Mouse (Mus musculus) midbrain, embryonic 11.5 days (tissue): ENCODE measurements around the gene Fgf8. TPM values are rescaled to one million over a fixed set of nuclear protein-coding genes. Genes with fewer than 3 reads are reported as not detected.

Experiments
- ATAC-seq: fragments of 200-750 bp; cut with Nextera tagmentation; 2 replicates; pipeline ENCODE4 v1.8.0; 2017; ENCODE audit warnings: moderate TSS enrichment, moderate library complexity; ENCODE audit not compliant: low FRiP score
- DNase-seq: peaks from one replicate; pipeline ENCODE4 v3.0.0; 2015; ENCODE audit warnings: low spot score; ENCODE audit errors: missing footprints
- H3K27ac ChIP-seq: fragments of 300-500 bp; sonication (generic); 2 replicates; pipeline ENCODE4 v1.5.1; 2014; ENCODE audit warnings: low read depth, low read length
- H3K27me3 ChIP-seq: fragments of 300-500 bp; sonication (generic); 2 replicates; pipeline ENCODE4 v1.6.1; 2014; ENCODE audit warnings: mild to moderate bottlenecking, low read length, moderate library complexity, mixed read lengths; ENCODE audit not compliant: control insufficient read depth, insufficient read depth
- H3K36me3 ChIP-seq: fragments of 300-500 bp; sonication (generic); 2 replicates; pipeline ENCODE4 v1.6.1; 2014; ENCODE audit warnings: mild to moderate bottlenecking, low read length, moderate library complexity, mixed read lengths; ENCODE audit not compliant: control insufficient read depth, insufficient read depth
- H3K4me1 ChIP-seq: fragments of 300-500 bp; sonication (generic); 2 replicates; pipeline ENCODE4 v1.6.1; 2014; ENCODE audit warnings: low read length; ENCODE audit not compliant: control insufficient read depth, insufficient read depth
- H3K4me2 ChIP-seq: fragments of 300-500 bp; sonication (generic); 2 replicates; pipeline ENCODE4 v1.6.1; 2014; ENCODE audit warnings: mild to moderate bottlenecking, moderate library complexity
- H3K4me3 ChIP-seq: fragments of 300-500 bp; sonication (generic); 2 replicates; pipeline ENCODE4 v1.5.1; 2014; ENCODE audit warnings: low read depth, low read length
- H3K9ac ChIP-seq: fragments of 300-500 bp; sonication (generic); 2 replicates; pipeline ENCODE4 v1.6.1; 2014; ENCODE audit warnings: low read length
- H3K9me3 ChIP-seq: fragments of 300-500 bp; sonication (generic); 2 replicates; pipeline ENCODE4 v1.6.1; 2016; ENCODE audit warnings: low read length; ENCODE audit not compliant: control insufficient read depth
- WGBS: fragments of 180-500 bp; shearing (Covaris S2); extraction: QIAGEN DNeasy Blood & Tissue Kit; methylation state at CpG from one replicate; pipeline ENCODE4 v1.1.7; 2014; 5-methylcytosine and 5-hydroxymethylcytosine counted together
- polyA plus RNA-seq: library from polyadenylated mRNA; unstranded; fragments of >200 nt; fragmentation: Nextera tagmentation; extraction: Ambion mirVana; gene quantifications from 2 replicates; pipeline ENCODE4 v1.2.1, GENCODE M21; 2014

The Fgf8 gene
- polyA plus RNA-seq, result 8.5 and 11.4 TPM in 2 replicates

DNA sequence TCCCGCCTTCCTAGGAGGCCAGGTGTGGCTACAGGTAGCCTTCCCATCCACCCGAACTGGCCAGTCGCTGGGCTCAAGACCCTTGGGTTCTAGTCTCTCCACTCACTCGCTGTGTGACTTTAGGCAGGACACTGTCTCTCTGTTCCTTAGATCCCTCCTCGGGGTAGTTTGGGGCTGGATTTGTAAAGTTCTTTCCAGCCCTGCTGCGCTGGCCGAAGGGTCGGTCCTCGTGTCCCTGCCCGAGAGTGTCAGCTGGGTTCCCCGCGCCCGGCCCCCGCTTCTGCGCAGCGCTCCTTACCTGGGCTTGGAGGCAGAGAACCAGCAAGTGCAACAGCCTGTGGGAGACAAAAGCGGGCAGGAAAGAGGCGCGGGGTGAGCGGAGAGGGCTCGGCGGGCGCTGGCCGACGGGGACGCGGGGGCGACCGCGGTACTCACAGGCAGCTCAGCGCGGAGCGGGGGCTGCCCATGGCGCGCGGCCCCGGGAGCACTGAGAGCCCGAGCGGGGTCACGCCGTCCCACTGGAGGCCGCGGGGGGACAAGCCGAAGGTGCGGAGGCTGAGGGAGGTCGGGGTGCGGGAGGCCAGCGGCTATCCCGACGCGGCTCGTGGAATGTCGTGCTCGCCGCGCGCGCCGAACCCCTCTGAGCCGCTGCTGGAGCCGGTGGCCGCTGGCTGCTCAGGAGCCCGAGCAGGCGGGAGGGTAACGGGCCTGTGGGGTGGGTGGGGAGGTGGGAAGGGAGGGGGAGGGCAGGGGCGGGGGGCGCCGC lies at the start of gene Fgf8:
TSS of gene Fgf8 (minus strand) at position 698 of the 766 bp plus-strand sequence.
- no peak within 1 kb of the TSS for H3K27ac ChIP-seq
- under 1% methylated on average over 38 of the region's 68 CpGs for WGBS
- peak within 1 kb of the TSS; percentile 61 for H3K4me2 ChIP-seq
- peak within 1 kb of the TSS; percentile 47 for H3K9ac ChIP-seq
- H3K27me3 ChIP-seq, result peaks cover 98% of the 10 kb centered on the region
- peak within 1 kb of the TSS; percentile 38 for H3K4me3 ChIP-seq
- no peaks in the 10 kb centered on the region for H3K36me3 ChIP-seq
- H3K4me1 ChIP-seq, result peaks cover 22% of the 10 kb centered on the region
- DNase-seq, result peak; percentile 94
- ATAC-seq, result no peak
- H3K9me3 ChIP-seq, result no peaks in the 10 kb centered on the region

- H3K36me3 ChIP-seq, result no peaks in the 10 kb centered on the region
- no peak overlapping the region for H3K4me2 ChIP-seq
- no peaks in the 10 kb centered on the region for H3K4me1 ChIP-seq
- no peak overlapping the region for H3K27ac ChIP-seq
- 84% methylated on average over 6 of the region's 6 CpGs for WGBS
- no peaks in the 10 kb centered on the region for H3K27me3 ChIP-seq
- DNase-seq (peak; percentile 19), ATAC-seq (no peak)
- H3K4me3 ChIP-seq, result no peak overlapping the region
- no peak overlapping the region for H3K9ac ChIP-seq
- H3K9me3 ChIP-seq, result no peaks in the 10 kb centered on the region
Measured at GRCm38 (mm10) chr19:45792404-45792803, 49.7 kb upstream of the Fgf8 start.

GRCm38 (mm10) chr19:45789888-45790874 lies 47.5 kb upstream of the Fgf8 start:
- DNase-seq (peak; percentile 17), ATAC-seq (no peak)
- Histone ChIP-seq H3K9me3 (no peaks in the 10 kb centered on the region), H3K9ac (no peak overlapping the region), H3K4me3 (no peak overlapping the region), H3K27ac (no peak overlapping the region), H3K4me1 (no peaks in the 10 kb centered on the region), H3K36me3 (no peaks in the 10 kb centered on the region), H3K27me3 (no peaks in the 10 kb centered on the region), H3K4me2 (no peak overlapping the region)
- 83% methylated on average over 13 of the region's 13 CpGs for WGBS

- Histone ChIP-seq H3K9me3 (no peaks in the 10 kb centered on the region), H3K4me1 (no peaks in the 10 kb centered on the region), H3K4me3 (no peak overlapping the region), H3K9ac (no peak overlapping the region), H3K36me3 (no peaks in the 10 kb centered on the region), H3K27me3 (no peaks in the 10 kb centered on the region), H3K27ac (no peak overlapping the region), H3K4me2 (no peak overlapping the region)
- DNase-seq, result peak; percentile 2
- no peak for ATAC-seq
- WGBS, result 79% methylated on average over 7 of the region's 7 CpGs
Measured at GRCm38 (mm10) chr19:45789365-45789764, 46.6 kb upstream of the Fgf8 start.

- Histone ChIP-seq H3K4me1 (no peaks in the 10 kb centered on the region), H3K36me3 (no peaks in the 10 kb centered on the region), H3K27me3 (no peaks in the 10 kb centered on the region), H3K9ac (no peak overlapping the region), H3K4me3 (no peak overlapping the region), H3K4me2 (no peak overlapping the region), H3K9me3 (no peaks in the 10 kb centered on the region), H3K27ac (no peak overlapping the region)
- 95% methylated on average over 4 of the region's 4 CpGs for WGBS
- ATAC-seq (no peak), DNase-seq (peak; percentile 53)
Measured at GRCm38 (mm10) chr19:45788337-45788736, 45.6 kb upstream of the Fgf8 start.

GRCm38 (mm10) chr19:45787450-45787849 lies 44.7 kb upstream of the Fgf8 start:
- Histone ChIP-seq H3K36me3 (no peaks in the 10 kb centered on the region), H3K4me3 (no peak overlapping the region), H3K4me1 (no peaks in the 10 kb centered on the region), H3K9me3 (no peaks in the 10 kb centered on the region), H3K9ac (no peak overlapping the region), H3K27ac (no peak overlapping the region), H3K4me2 (no peak overlapping the region), H3K27me3 (no peaks in the 10 kb centered on the region)
- ATAC-seq (no peak), DNase-seq (peak; percentile 44)
- 84% methylated on average over 3 of the region's 3 CpGs for WGBS

GRCm38 (mm10) chr19:45785470-45785869 lies 42.8 kb upstream of the Fgf8 start:
- peaks cover 15% of the 10 kb centered on the region for H3K4me1 ChIP-seq
- no peak for DNase-seq
- no peak for ATAC-seq
- no peaks in the 10 kb centered on the region for H3K27me3 ChIP-seq
- 76% methylated on average over 3 of the region's 3 CpGs for WGBS
- H3K9ac ChIP-seq, result no peak overlapping the region
- no peak overlapping the region for H3K27ac ChIP-seq
- no peak overlapping the region for H3K4me3 ChIP-seq
- H3K9me3 ChIP-seq, result no peaks in the 10 kb centered on the region
- H3K36me3 ChIP-seq, result no peaks in the 10 kb centered on the region
- H3K4me2 ChIP-seq, result no peak overlapping the region

DNA sequence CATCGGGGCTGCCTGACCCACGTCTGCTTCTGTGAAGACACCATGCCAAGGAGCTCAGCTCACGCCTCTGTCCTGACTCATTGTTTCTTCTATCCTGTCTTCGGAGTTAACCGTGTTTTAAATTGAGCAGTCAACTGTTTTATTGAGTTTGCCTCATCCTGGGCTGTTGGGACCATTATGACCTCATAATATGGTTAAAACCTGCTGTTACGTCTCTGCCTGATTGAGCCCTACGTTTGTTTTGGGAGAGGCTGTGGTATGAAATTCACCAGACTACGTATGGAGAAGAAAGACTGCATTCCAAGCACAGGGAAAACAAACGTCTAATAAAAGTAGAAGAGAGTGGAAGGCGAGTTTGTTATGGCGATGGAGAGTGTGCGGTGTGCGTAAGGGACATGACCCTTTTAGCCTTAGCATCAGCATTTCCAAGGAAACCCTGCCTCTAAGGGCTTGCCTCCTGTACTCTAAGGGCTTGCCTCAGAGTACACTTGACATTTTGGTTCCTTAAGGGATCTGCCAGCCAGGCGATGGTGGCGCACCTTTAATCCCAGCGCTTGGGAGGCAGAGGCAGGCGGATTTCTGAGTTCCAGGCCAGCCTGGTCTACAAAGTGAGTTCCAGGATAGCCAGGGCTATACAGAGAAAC lies 41.3 kb upstream of the Fgf8 start:
- H3K27ac ChIP-seq, result no peak overlapping the region
- H3K27me3 ChIP-seq, result no peaks in the 10 kb centered on the region
- no peak for ATAC-seq
- peak overlapping the region; percentile 100 for H3K4me3 ChIP-seq
- peak overlapping the region; percentile 59 for H3K4me2 ChIP-seq
- peaks cover 17% of the 10 kb centered on the region for H3K4me1 ChIP-seq
- 33% methylated on average over 17 of the region's 17 CpGs for WGBS
- no peaks in the 10 kb centered on the region for H3K9me3 ChIP-seq
- peak overlapping the region; percentile 60 for H3K9ac ChIP-seq
- DNase-seq, result no peak
- no peaks in the 10 kb centered on the region for H3K36me3 ChIP-seq
